Mouse (Mus musculus): Measurements from ENCODE around the gene Efs.

GRCm38 (mm10) chr14:54930431-54930830, 4.5 kb upstream of the Efs start:
- no peak for TF ChIP-seq POLR2A (IDR thresholded peaks at IDR 0.05; ENCODE audit: borderline replicate concordance, insufficient read depth, low read length)
- TF ChIP-seq CTCF (IDR thresholded peaks at IDR 0.05; ENCODE audit: borderline replicate concordance, insufficient read depth, low read depth, low read length), result no peak
